Mouse (Mus musculus): Measurements from ENCODE around the gene Hic2. TPM values are rescaled to one million over a fixed set of nuclear protein-coding genes. Genes with fewer than 3 reads are reported as not detected.

The Hic2 gene
- polyA plus RNA-seq (2014; fragmentation: Nextera tagmentation; extraction: Ambion mirVana), result 2.7 and 3.0 TPM in 2 replicates

DNA sequence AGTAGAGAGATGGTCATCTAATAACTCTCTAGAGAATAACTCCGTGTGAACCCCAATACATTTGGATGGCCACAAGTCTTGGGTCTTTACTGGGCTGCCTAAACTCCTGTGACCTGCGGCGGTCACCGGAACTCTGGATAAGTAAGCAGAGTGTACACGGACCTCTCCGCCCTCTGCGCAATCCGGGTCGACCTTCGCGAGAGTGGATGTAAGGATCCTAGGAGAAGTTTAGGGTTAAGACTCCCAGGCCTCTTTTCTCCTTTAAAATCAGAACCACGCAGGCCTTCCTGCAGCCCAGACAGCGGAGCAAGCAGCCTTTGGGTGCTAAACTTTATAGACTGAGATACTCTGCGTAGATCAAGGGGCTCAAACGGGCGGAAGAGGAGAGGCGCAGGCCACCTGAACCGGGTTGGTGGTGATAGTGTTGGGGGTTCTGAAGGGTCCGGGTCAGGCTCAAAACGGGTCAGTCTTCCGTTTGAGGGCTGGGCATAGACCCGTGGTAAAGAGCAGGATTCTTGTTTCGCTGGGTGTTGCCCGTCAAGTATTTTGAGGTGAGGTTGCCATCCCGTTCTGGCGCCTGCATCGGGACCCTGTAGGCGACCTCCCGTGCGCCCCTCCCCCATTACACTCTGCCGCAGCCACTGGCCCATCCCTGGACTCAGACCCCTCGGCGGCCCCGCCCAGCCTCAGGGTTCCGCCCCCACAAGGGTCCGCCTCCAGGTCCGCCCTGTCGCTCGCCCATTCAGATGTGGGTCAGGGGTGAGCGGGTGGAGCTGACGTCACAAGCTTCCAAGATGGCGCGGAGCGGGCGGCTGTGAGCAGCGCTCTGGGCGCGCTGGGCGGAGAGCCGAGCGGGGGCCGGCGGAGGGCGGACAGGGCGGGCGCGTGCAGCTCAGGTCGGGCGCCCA lies at the start of gene Hic2:
TSS of gene Hic2 (plus strand) at position 779 of the 908 bp plus-strand sequence.
- Histone ChIP-seq H3K4me1 (ENCODE audit: control insufficient read depth in 2 of 2, insufficient read depth in 2 of 2, low read length in 2 of 2) (peaks cover 25 to 37% of the 10 kb centered on the region in 2 experiments), H3K27me3 (ENCODE audit: control insufficient read depth, insufficient read depth, low read length) (no peaks in the 10 kb centered on the region), H3K4me3 (ENCODE audit: control insufficient read depth in 1 of 2, insufficient read depth in 1 of 2, low read depth in 1 of 2, low read length in 2 of 2) (peak within 1 kb of the TSS; percentile 88 to 93), H3K27ac (replicated peaks in 1 of 2; ENCODE audit: control insufficient read depth in 1 of 2, insufficient read depth in 1 of 2, low read depth in 2 of 2, low read length in 2 of 2) (peak within 1 kb of the TSS; percentile 83 to 91), H3K9ac (ENCODE audit: low read length) (peak within 1 kb of the TSS; percentile 96), H3K36me3 (ENCODE audit: control insufficient read depth, insufficient read depth, low read length) (no peaks in the 10 kb centered on the region), H3K4me2 (ENCODE audit: low read length) (peak within 1 kb of the TSS; percentile 94), H3K9me3 (ENCODE audit: control insufficient read depth, low read length) (peaks cover 4% of the 10 kb centered on the region; the same call in 1 of the 2 replicates)
- WGBS, result 2% methylated on average over 57 of the region's 59 CpGs
- ATAC-seq (ENCODE audit: insufficient number of reproducible peaks, insufficient read depth, low FRiP score, low read depth), result peak; percentile 97

GRCm38 (mm10) chr16:17185475-17185874 lies 47.9 kb upstream of the Hic2 start:
- H3K9me3 ChIP-seq (ENCODE audit: control insufficient read depth, low read length), result no peaks in the 10 kb centered on the region; the same call in 1 of the 2 replicates
- H3K27ac ChIP-seq (replicated peaks in 1 of 2; ENCODE audit: control insufficient read depth in 1 of 2, insufficient read depth in 1 of 2, low read depth in 2 of 2, low read length in 2 of 2), result no peak overlapping the region
- H3K9ac ChIP-seq (ENCODE audit: low read length), result no peak overlapping the region
- H3K4me2 ChIP-seq (ENCODE audit: low read length), result no peak overlapping the region
- no peak overlapping the region for H3K4me3 ChIP-seq (ENCODE audit: control insufficient read depth in 1 of 2, insufficient read depth in 1 of 2, low read depth in 1 of 2, low read length in 2 of 2)
- no peak for ATAC-seq (ENCODE audit: insufficient number of reproducible peaks, insufficient read depth, low FRiP score, low read depth)
- peaks cover 16% of the 10 kb centered on the region for H3K36me3 ChIP-seq (ENCODE audit: control insufficient read depth, insufficient read depth, low read length)
- peaks cover 0 to 5% of the 10 kb centered on the region in 2 experiments; a peak in 1 of 4 replicates for H3K4me1 ChIP-seq (ENCODE audit: control insufficient read depth in 2 of 2, insufficient read depth in 2 of 2, low read length in 2 of 2)
- H3K27me3 ChIP-seq (ENCODE audit: control insufficient read depth, insufficient read depth, low read length), result no peaks in the 10 kb centered on the region

GRCm38 (mm10) chr16:17193823-17194222 lies 39.5 kb upstream of the Hic2 start:
- Histone ChIP-seq H3K4me1 (ENCODE audit: control insufficient read depth in 2 of 2, insufficient read depth in 2 of 2, low read length in 2 of 2) (no peaks in the 10 kb centered on the region; a peak in 1 of 4 replicates), H3K27ac (replicated peaks in 1 of 2; ENCODE audit: control insufficient read depth in 1 of 2, insufficient read depth in 1 of 2, low read depth in 2 of 2, low read length in 2 of 2) (no peak overlapping the region), H3K9me3 (ENCODE audit: control insufficient read depth, low read length) (no peaks in the 10 kb centered on the region; the same call in 1 of the 2 replicates), H3K36me3 (ENCODE audit: control insufficient read depth, insufficient read depth, low read length) (peaks cover 12% of the 10 kb centered on the region), H3K27me3 (ENCODE audit: control insufficient read depth, insufficient read depth, low read length) (no peaks in the 10 kb centered on the region), H3K9ac (ENCODE audit: low read length) (no peak overlapping the region), H3K4me3 (ENCODE audit: control insufficient read depth in 1 of 2, insufficient read depth in 1 of 2, low read depth in 1 of 2, low read length in 2 of 2) (no peak overlapping the region), H3K4me2 (ENCODE audit: low read length) (no peak overlapping the region)
- no peak for ATAC-seq (ENCODE audit: insufficient number of reproducible peaks, insufficient read depth, low FRiP score, low read depth)
- 94% methylated on average over 4 of the region's 4 CpGs for WGBS

- WGBS, result 3% methylated on average over 24 of the region's 24 CpGs
- no peaks in the 10 kb centered on the region for H3K27me3 ChIP-seq (ENCODE audit: control insufficient read depth, insufficient read depth, low read length)
- H3K9me3 ChIP-seq (ENCODE audit: control insufficient read depth, low read length), result no peaks in the 10 kb centered on the region
- H3K9ac ChIP-seq (ENCODE audit: low read length), result peak overlapping the region; percentile 100
- H3K27ac ChIP-seq (replicated peaks in 1 of 2; ENCODE audit: control insufficient read depth in 1 of 2, insufficient read depth in 1 of 2, low read depth in 2 of 2, low read length in 2 of 2), result peak overlapping the region; percentile 34 to 82; a peak in 3 of 4 replicates
- no peak for ATAC-seq (ENCODE audit: insufficient number of reproducible peaks, insufficient read depth, low FRiP score, low read depth)
- H3K36me3 ChIP-seq (ENCODE audit: control insufficient read depth, insufficient read depth, low read length), result peaks cover 10% of the 10 kb centered on the region
- peak overlapping the region; percentile 88 to 99 for H3K4me3 ChIP-seq (ENCODE audit: control insufficient read depth in 1 of 2, insufficient read depth in 1 of 2, low read depth in 1 of 2, low read length in 2 of 2)
- peak overlapping the region; percentile 90 for H3K4me2 ChIP-seq (ENCODE audit: low read length)
- H3K4me1 ChIP-seq (ENCODE audit: control insufficient read depth in 2 of 2, insufficient read depth in 2 of 2, low read length in 2 of 2), result peaks cover 2 to 12% of the 10 kb centered on the region in 2 experiments
These were observed 33.0 kb upstream of the Hic2 start for GRCm38 (mm10) chr16:17200121-17200952.

GRCm38 (mm10) chr16:17200953-17201707 lies 32.2 kb upstream of the Hic2 start:
- Histone ChIP-seq H3K36me3 (ENCODE audit: control insufficient read depth, insufficient read depth, low read length) (peaks cover 10% of the 10 kb centered on the region), H3K4me2 (ENCODE audit: low read length) (peak overlapping the region; percentile 90), H3K9ac (ENCODE audit: low read length) (peak overlapping the region; percentile 100), H3K4me1 (ENCODE audit: control insufficient read depth in 2 of 2, insufficient read depth in 2 of 2, low read length in 2 of 2) (peaks cover 2 to 12% of the 10 kb centered on the region in 2 experiments), H3K4me3 (ENCODE audit: control insufficient read depth in 1 of 2, insufficient read depth in 1 of 2, low read depth in 1 of 2, low read length in 2 of 2) (peak overlapping the region; percentile 88 to 99), H3K27me3 (ENCODE audit: control insufficient read depth, insufficient read depth, low read length) (peaks cover 2% of the 10 kb centered on the region; the same call in 1 of the 2 replicates), H3K27ac (replicated peaks in 1 of 2; ENCODE audit: control insufficient read depth in 1 of 2, insufficient read depth in 1 of 2, low read depth in 2 of 2, low read length in 2 of 2) (peak overlapping the region; percentile 34 to 82), H3K9me3 (ENCODE audit: control insufficient read depth, low read length) (no peaks in the 10 kb centered on the region)
- ATAC-seq (ENCODE audit: insufficient number of reproducible peaks, insufficient read depth, low FRiP score, low read depth), result peak; percentile 76
- whole genome bisulfite sequencing, result under 1% methylated on average over 70 of the region's 72 CpGs

- Histone ChIP-seq H3K27me3 (ENCODE audit: control insufficient read depth, insufficient read depth, low read length) (peaks cover 5% of the 10 kb centered on the region; the same call in 1 of the 2 replicates), H3K4me1 (ENCODE audit: control insufficient read depth in 2 of 2, insufficient read depth in 2 of 2, low read length in 2 of 2) (peaks cover 2 to 12% of the 10 kb centered on the region in 2 experiments), H3K27ac (replicated peaks in 1 of 2; ENCODE audit: control insufficient read depth in 1 of 2, insufficient read depth in 1 of 2, low read depth in 2 of 2, low read length in 2 of 2) (peak overlapping the region in 1 of 2 experiments; percentile 82; a peak in 1 of 4 replicates), H3K4me3 (ENCODE audit: control insufficient read depth in 1 of 2, insufficient read depth in 1 of 2, low read depth in 1 of 2, low read length in 2 of 2) (no peak overlapping the region), H3K9ac (ENCODE audit: low read length) (no peak overlapping the region), H3K4me2 (ENCODE audit: low read length) (no peak overlapping the region), H3K9me3 (ENCODE audit: control insufficient read depth, low read length) (no peaks in the 10 kb centered on the region), H3K36me3 (ENCODE audit: control insufficient read depth, insufficient read depth, low read length) (peaks cover 10% of the 10 kb centered on the region)
- WGBS, result 59% methylated on average over 2 of the region's 2 CpGs
- 0 out of 2 replicates have a peak, but pooled peaks have one; percentile 13 for ATAC-seq (ENCODE audit: insufficient number of reproducible peaks, insufficient read depth, low FRiP score, low read depth)
These were observed 31.4 kb upstream of the Hic2 start for GRCm38 (mm10) chr16:17201977-17202376.
